Mouse (Mus musculus): ENCODE measurements at regions not wholly inside any gene's neighbourhood (a gene's known extent, or its start where the extent isn't known, plus 50 kb on each side); places are given as distances from the start of the nearest gene placed in this dataset.
"Not testable (repeated sequence)": the region's sequence is repeated elsewhere in the genome, so short reads cannot be mapped to it uniquely, and the experiment has no call there.

- TF ChIP-seq CHD1 (IDR thresholded peaks at IDR 0.05; ENCODE audit: low read depth, low read length); CTCF (IDR thresholded peaks at IDR 0.05 in 2 of 3, conservative IDR thresholded peaks at IDR 0.05 in 1 of 3; ENCODE audit: control insufficient read depth in 1 of 3, insufficient read depth in 1 of 3, low read depth in 2 of 3, low read length in 3 of 3, poor library complexity in 1 of 3, severe bottlenecking in 1 of 3); ZMIZ1 (IDR thresholded peaks at IDR 0.05; ENCODE audit: low read depth, low read length); UBTF (IDR thresholded peaks at IDR 0.05; ENCODE audit: borderline replicate concordance, insufficient read depth, low read depth, low read length); CHD2 (IDR thresholded peaks at IDR 0.05; ENCODE audit: low read length); POLR2A (IDR thresholded peaks at IDR 0.05; ENCODE audit: control insufficient read depth in 1 of 2, insufficient read depth in 1 of 2, low read depth in 1 of 2, low read length in 2 of 2, poor library complexity in 1 of 2); MAFK (IDR thresholded peaks at IDR 0.05; ENCODE audit: borderline replicate concordance, low read depth, low read length); ETS1 (IDR thresholded peaks at IDR 0.05; ENCODE audit: low read depth, low read length); TCF12 (IDR thresholded peaks at IDR 0.05; ENCODE audit: low read depth, low read length); TAL1 (IDR thresholded peaks at IDR 0.05; ENCODE audit: low read length); HCFC1 (IDR thresholded peaks at IDR 0.05; ENCODE audit: low read depth, low read length): not testable (repeated sequence)
Measured at GRCm38 (mm10) chr12:115247298-115247697, 800.2 kb upstream of the Zfp386 start.

All from MEL (cell line).